Mouse (Mus musculus) gastrocnemius, postnatal 10 days (tissue): ENCODE measurements around the gene Tmem119. TPM values are rescaled to one million over a fixed set of nuclear protein-coding genes. Genes with fewer than 3 reads are reported as not detected.
A peak's percentile ranks its signal among the peaks of the same experiment; 100 is the strongest.

Source experiments
- DNase-seq: peaks from one replicate; pipeline ENCODE4 v3.0.0; 2021; ENCODE audit warnings: mixed read lengths
- long read RNA-seq, 2 experiments: library from polyadenylated mRNA; stranded (forward); transcript quantifications; one replicate each; pipeline ENCODE4 v2.0.0; 2021
- total RNA-seq, 2 experiments: library from RNA; stranded (reverse); gene quantifications; 2 replicates each; pipeline ENCODE4 v1.2.3; 2021

Tmem119 gene
- 10 to 100 TPM; 13.0 to 23.1 TPM for total RNA-seq
- long read RNA-seq, experiment 1, transcript Tmem119-201 (2 exons, 2,242 nt), result major isoform, 52 of 60 reads
- long read RNA-seq, experiment 1, partial matches to known transcripts, result 0 of 60 reads
- long read RNA-seq, experiment 1, other reads (novel, unspliced or antisense), result 8 of 60 reads
- long read RNA-seq, experiment 2, transcript Tmem119-201 (2 exons, 2,242 nt), result major isoform, 28 of 30 reads
- long read RNA-seq, experiment 2, partial matches to known transcripts, result 0 of 30 reads
- long read RNA-seq, experiment 2, other reads (novel, unspliced or antisense), result 2 of 30 reads

- DNase-seq, result peak; percentile 67
These were observed at the start of gene Tmem119 for GRCm38 (mm10) chr5:113800280-113800679. Tmem119 (minus strand) TSS chr5:113800516.

GRCm38 (mm10) chr5:113847636-113848035, 47.3 kb upstream of the Tmem119 start:
- no peak for DNase-seq

GRCm38 (mm10) chr5:113846656-113847055, 46.3 kb upstream of the Tmem119 start:
- DNase-seq, result no peak

- no peak for DNase-seq
These were observed 45.3 kb upstream of the Tmem119 start for GRCm38 (mm10) chr5:113845627-113846026.

- peak; percentile 68 for DNase-seq
These were observed 44.4 kb upstream of the Tmem119 start for GRCm38 (mm10) chr5:113844721-113845120.

GRCm38 (mm10) chr5:113844106-113844505, 43.8 kb upstream of the Tmem119 start:
- DNase-seq, result no peak

- no peak for DNase-seq
These were observed 42.6 kb upstream of the Tmem119 start for GRCm38 (mm10) chr5:113842906-113843305.

GRCm38 (mm10) chr5:113842244-113842643, 41.9 kb upstream of the Tmem119 start:
- no peak for DNase-seq

GRCm38 (mm10) chr5:113841243-113842225, 41.2 kb upstream of the Tmem119 start:
- peak; percentile 6 for DNase-seq

GRCm38 (mm10) chr5:113840443-113840842, 40.1 kb upstream of the Tmem119 start:
- no peak for DNase-seq

- DNase-seq, result no peak
These were observed 36.6 kb upstream of the Tmem119 start for GRCm38 (mm10) chr5:113836961-113837360.

GRCm38 (mm10) chr5:113833316-113833947, 33.1 kb upstream of the Tmem119 start:
- DNase-seq, result no peak

- DNase-seq, result no peak
These were observed 32.2 kb upstream of the Tmem119 start, which contains the start of gene Selplg for GRCm38 (mm10) chr5:113832490-113832901. Selplg (minus strand) TSS chr5:113832644.

GRCm38 (mm10) chr5:113831741-113832140, 31.4 kb upstream of the Tmem119 start:
- no peak for DNase-seq

GRCm38 (mm10) chr5:113830796-113831195, 30.5 kb upstream of the Tmem119 start:
- DNase-seq, result no peak

GRCm38 (mm10) chr5:113830292-113830643, 30.0 kb upstream of the Tmem119 start:
- peak; percentile 23 for DNase-seq

- peak; percentile 2 for DNase-seq
These were observed 29.4 kb upstream of the Tmem119 start for GRCm38 (mm10) chr5:113829566-113830291.

GRCm38 (mm10) chr5:113828481-113828880, 28.2 kb upstream of the Tmem119 start:
- no peak for DNase-seq

- no peak for DNase-seq
These were observed 27.7 kb upstream of the Tmem119 start for GRCm38 (mm10) chr5:113827991-113828411.

GRCm38 (mm10) chr5:113826619-113827018, 26.3 kb upstream of the Tmem119 start:
- peak; percentile 5 for DNase-seq

- no peak for DNase-seq
These were observed 25.2 kb upstream of the Tmem119 start for GRCm38 (mm10) chr5:113825558-113825957.

- DNase-seq, result no peak
These were observed 23.9 kb upstream of the Tmem119 start for GRCm38 (mm10) chr5:113824228-113824627.
